Mouse (Mus musculus): Measurements from ENCODE around the gene Egfem1. TPM values are rescaled to one million over a fixed set of nuclear protein-coding genes. Genes with fewer than 3 reads are reported as not detected.

The Egfem1 gene
- polyA plus RNA-seq, 1 experiment from 2014 or later: 2.4 TPM

DNA sequence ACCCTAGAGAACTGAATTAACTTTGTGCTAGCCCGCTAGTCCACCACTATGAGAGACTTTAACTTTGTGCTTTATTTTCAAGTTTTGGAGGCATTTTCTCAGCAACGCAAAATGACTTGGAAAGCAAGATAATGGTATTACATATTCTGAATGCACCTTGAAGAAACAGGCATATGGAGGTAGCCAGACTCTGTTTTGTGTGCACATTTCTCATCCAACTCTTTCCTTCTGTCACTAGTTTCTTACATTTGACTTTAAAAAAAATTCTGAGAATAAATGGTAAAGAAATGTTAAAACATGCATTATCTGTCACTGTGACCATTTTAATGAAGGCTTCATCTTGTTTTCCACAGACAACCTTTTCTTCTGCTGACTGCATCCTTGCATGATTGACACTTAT lies 339.8 kb downstream of the Egfem1 start:
- no peaks in the 10 kb centered on the region for H3K9me3 ChIP-seq
- H3K27ac ChIP-seq: no peak overlapping the region
- WGBS: 94% methylated on average over 2 of the region's 2 CpGs
- H3K36me3 ChIP-seq: no peaks in the 10 kb centered on the region
- H3K4me3 ChIP-seq: no peak overlapping the region
- H3K27me3 ChIP-seq (ENCODE audit: insufficient read depth, poor library complexity, severe bottlenecking): no peaks in the 10 kb centered on the region
- no peak for DNase-seq (ENCODE audit: low spot score)
- H3K4me1 ChIP-seq (replicated peaks): peaks cover 10% of the 10 kb centered on the region; the same call in 1 of the 2 replicates

- Histone ChIP-seq H3K27ac (0 out of 2 replicates have a peak overlapping the region, but pooled peaks have one; percentile 29), H3K4me3 (0 out of 2 replicates have a peak overlapping the region, but pooled peaks have one; percentile 11), H3K4me1 (replicated peaks) (peaks cover 26% of the 10 kb centered on the region), H3K9me3 (no peaks in the 10 kb centered on the region), H3K36me3 (no peaks in the 10 kb centered on the region), H3K27me3 (ENCODE audit: insufficient read depth, poor library complexity, severe bottlenecking) (no peaks in the 10 kb centered on the region)
- DNase-seq (ENCODE audit: low spot score): peak; percentile 11
- WGBS: 46% methylated on average over 10 of the region's 10 CpGs
These were observed 350.6 kb downstream of the Egfem1 start for GRCm38 (mm10) chr3:29432109-29433091.

- Histone ChIP-seq H3K27ac (no peak overlapping the region), H3K36me3 (no peaks in the 10 kb centered on the region), H3K4me1 (replicated peaks) (no peaks in the 10 kb centered on the region), H3K4me3 (no peak overlapping the region), H3K27me3 (ENCODE audit: insufficient read depth, poor library complexity, severe bottlenecking) (no peaks in the 10 kb centered on the region), H3K9me3 (no peaks in the 10 kb centered on the region)
- no peak for DNase-seq (ENCODE audit: low spot score)
- WGBS: 88% methylated on average over 6 of the region's 6 CpGs
These were observed 361.2 kb downstream of the Egfem1 start for GRCm38 (mm10) chr3:29443024-29443423.

GRCm38 (mm10) chr3:29444661-29445060 lies 362.8 kb downstream of the Egfem1 start:
- WGBS: 83% methylated on average over 5 of the region's 5 CpGs
- DNase-seq (ENCODE audit: low spot score): no peak
- Histone ChIP-seq H3K36me3 (no peaks in the 10 kb centered on the region), H3K27me3 (ENCODE audit: insufficient read depth, poor library complexity, severe bottlenecking) (no peaks in the 10 kb centered on the region), H3K4me1 (replicated peaks) (0 out of 2 replicates have a peak, but pooled peaks cover 7% of the 10 kb centered on the region), H3K9me3 (no peaks in the 10 kb centered on the region), H3K4me3 (no peak overlapping the region), H3K27ac (no peak overlapping the region)

DNA sequence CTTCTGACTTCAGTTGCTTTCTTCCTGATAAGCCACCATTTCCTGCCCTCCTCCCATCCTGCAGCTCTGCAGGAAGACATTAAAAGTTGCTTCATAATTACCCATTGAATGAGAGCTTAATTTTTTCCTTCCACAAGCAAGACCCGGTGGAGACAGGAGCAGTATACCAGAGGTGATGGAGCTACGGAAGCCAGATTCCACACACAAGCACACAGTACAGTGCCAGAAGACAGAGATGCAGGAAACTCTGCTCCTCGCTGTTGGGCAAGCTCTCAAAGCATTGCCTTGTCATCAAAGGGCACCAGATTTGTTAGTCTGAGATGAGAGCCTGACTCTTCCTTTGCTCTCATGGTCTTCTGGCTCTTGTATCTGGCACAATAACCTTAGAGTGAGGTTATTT lies 364.3 kb downstream of the Egfem1 start:
- Histone ChIP-seq H3K4me1 (replicated peaks) (0 out of 2 replicates have a peak, but pooled peaks cover 7% of the 10 kb centered on the region), H3K27me3 (ENCODE audit: insufficient read depth, poor library complexity, severe bottlenecking) (no peaks in the 10 kb centered on the region), H3K4me3 (no peak overlapping the region), H3K27ac (no peak overlapping the region), H3K36me3 (no peaks in the 10 kb centered on the region), H3K9me3 (no peaks in the 10 kb centered on the region)
- 81% methylated on average over 3 of the region's 3 CpGs for WGBS
- DNase-seq (ENCODE audit: low spot score): no peak

DNA sequence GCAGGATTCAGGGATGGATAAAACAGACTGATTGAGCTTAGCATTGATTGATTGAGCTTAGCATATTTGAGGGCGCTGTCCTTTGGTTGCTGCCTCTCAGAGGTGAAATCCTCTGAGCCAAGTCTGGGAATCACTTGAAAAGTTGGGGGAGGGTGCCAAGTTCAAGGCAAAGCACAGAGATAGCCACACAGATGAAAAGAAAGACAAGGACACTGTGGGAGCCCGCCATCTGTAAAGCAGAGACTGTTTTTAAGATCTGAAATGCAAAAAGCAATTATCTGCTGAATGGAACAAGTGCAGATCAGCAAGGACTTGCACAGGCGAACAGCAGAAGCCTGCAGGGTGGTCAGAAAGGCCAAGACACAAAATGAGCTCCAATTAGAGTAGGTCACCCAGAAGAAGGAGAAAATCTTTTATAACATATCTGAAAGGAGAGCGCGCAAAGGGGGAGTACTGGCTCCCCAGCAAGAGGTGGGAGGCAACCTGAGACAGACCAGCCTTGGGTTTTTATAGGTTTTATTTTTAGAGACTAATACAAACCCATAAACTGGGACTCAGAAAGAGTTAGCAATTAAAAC lies 367.1 kb downstream of the Egfem1 start:
- no peaks in the 10 kb centered on the region for H3K9me3 ChIP-seq
- no peaks in the 10 kb centered on the region for H3K36me3 ChIP-seq
- no peak for DNase-seq (ENCODE audit: low spot score)
- no peaks in the 10 kb centered on the region for H3K27me3 ChIP-seq (ENCODE audit: insufficient read depth, poor library complexity, severe bottlenecking)
- 0 out of 2 replicates have a peak, but pooled peaks cover 7% of the 10 kb centered on the region for H3K4me1 ChIP-seq (replicated peaks)
- 64% methylated on average over 5 of the region's 5 CpGs for WGBS
- no peak overlapping the region for H3K27ac ChIP-seq
- no peak overlapping the region for H3K4me3 ChIP-seq

- no peak overlapping the region for H3K27ac ChIP-seq
- 85% methylated on average over 2 of the region's 2 CpGs for WGBS
- no peaks in the 10 kb centered on the region for H3K27me3 ChIP-seq (ENCODE audit: insufficient read depth, poor library complexity, severe bottlenecking)
- no peaks in the 10 kb centered on the region for H3K36me3 ChIP-seq
- no peaks in the 10 kb centered on the region for H3K4me1 ChIP-seq (replicated peaks)
- no peak for DNase-seq (ENCODE audit: low spot score)
- no peaks in the 10 kb centered on the region for H3K9me3 ChIP-seq
- no peak overlapping the region for H3K4me3 ChIP-seq
These were observed 416.4 kb downstream of the Egfem1 start for GRCm38 (mm10) chr3:29498211-29498610.

GRCm38 (mm10) chr3:29499188-29499587 lies 417.4 kb downstream of the Egfem1 start:
- no peaks in the 10 kb centered on the region for H3K36me3 ChIP-seq
- H3K27me3 ChIP-seq (ENCODE audit: insufficient read depth, poor library complexity, severe bottlenecking): no peaks in the 10 kb centered on the region
- no peak overlapping the region for H3K27ac ChIP-seq
- H3K4me1 ChIP-seq (replicated peaks): no peaks in the 10 kb centered on the region
- DNase-seq (ENCODE audit: low spot score): no peak
- 85% methylated on average over 6 of the region's 6 CpGs for WGBS
- no peak overlapping the region for H3K4me3 ChIP-seq
- no peaks in the 10 kb centered on the region for H3K9me3 ChIP-seq

DNA sequence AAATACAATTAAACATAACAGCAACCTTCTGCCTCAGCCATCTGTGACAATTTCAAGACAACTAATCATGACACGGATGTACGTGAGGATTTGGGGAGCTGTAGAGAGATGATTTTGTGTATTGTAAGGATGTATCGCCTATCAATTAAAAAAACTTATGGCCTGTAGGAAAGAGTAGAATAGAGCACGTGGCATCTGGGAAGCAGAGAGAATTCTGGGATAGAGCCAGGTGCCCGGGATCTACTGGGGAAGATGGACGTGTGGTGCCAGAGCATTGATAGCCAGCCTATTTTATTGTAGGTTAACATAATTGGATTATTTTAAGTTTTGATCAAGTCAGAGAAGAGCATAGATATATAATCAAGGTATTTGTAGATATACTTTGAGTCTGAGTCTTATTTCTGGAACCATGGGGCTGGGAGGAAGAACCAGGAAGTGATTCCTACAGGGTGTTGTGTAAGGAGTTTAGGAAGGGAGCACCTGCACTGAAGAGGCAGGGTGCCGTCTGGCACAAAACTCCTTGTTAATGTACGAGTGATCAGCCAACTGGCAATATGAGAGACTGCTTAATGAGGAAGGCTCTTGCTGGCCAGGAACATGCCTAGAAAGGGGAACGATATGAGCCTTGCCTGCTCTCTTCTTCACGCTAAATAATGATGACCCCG lies 443.6 kb downstream of the Egfem1 start:
- no peak for DNase-seq (ENCODE audit: low spot score)
- H3K36me3 ChIP-seq: no peaks in the 10 kb centered on the region
- 84% methylated on average over 11 of the region's 11 CpGs for WGBS
- no peaks in the 10 kb centered on the region for H3K9me3 ChIP-seq
- H3K4me1 ChIP-seq (replicated peaks): no peaks in the 10 kb centered on the region
- no peak overlapping the region for H3K27ac ChIP-seq
- no peak overlapping the region for H3K4me3 ChIP-seq
- no peaks in the 10 kb centered on the region for H3K27me3 ChIP-seq (ENCODE audit: insufficient read depth, poor library complexity, severe bottlenecking)

GRCm38 (mm10) chr3:29525963-29526301 lies 444.1 kb downstream of the Egfem1 start:
- no peak for DNase-seq (ENCODE audit: low spot score)
- H3K36me3 ChIP-seq: no peaks in the 10 kb centered on the region
- H3K27ac ChIP-seq: no peak overlapping the region
- WGBS: 91% methylated on average over 12 of the region's 12 CpGs
- H3K4me1 ChIP-seq (replicated peaks): no peaks in the 10 kb centered on the region
- H3K9me3 ChIP-seq: no peaks in the 10 kb centered on the region
- H3K4me3 ChIP-seq: no peak overlapping the region
- no peaks in the 10 kb centered on the region for H3K27me3 ChIP-seq (ENCODE audit: insufficient read depth, poor library complexity, severe bottlenecking)

DNA sequence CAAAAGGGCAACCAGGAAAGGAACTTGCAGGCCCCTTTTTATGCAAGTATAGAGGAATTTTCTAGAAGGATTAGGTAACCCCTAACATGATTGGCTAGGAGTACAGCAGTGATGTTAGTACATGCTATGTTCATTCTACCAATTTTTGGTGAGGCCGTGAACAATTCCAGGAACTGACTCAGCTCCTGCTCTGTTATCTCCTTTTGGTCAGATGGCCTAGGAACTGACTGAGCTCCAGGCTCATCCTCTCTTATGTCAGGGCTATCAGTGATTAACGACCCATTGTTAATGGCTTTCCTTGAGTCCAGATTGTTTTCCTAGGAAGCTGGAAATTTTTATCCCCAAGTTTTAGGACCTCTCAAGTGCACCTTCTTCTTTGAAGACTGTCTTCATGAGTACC lies 457.4 kb downstream of the Egfem1 start:
- 85% methylated on average over 2 of the region's 2 CpGs for WGBS
- DNase-seq (ENCODE audit: low spot score): no peak
- no peaks in the 10 kb centered on the region for H3K9me3 ChIP-seq
- H3K27me3 ChIP-seq (ENCODE audit: insufficient read depth, poor library complexity, severe bottlenecking): no peaks in the 10 kb centered on the region; the same call in 1 of the 2 replicates
- H3K36me3 ChIP-seq: no peaks in the 10 kb centered on the region
- H3K4me3 ChIP-seq: no peak overlapping the region
- peaks cover 16% of the 10 kb centered on the region for H3K4me1 ChIP-seq (replicated peaks)
- no peak overlapping the region for H3K27ac ChIP-seq

- H3K27ac ChIP-seq: no peak overlapping the region
These were observed 458.1 kb downstream of the Egfem1 start for GRCm38 (mm10) chr3:29539902-29540301.

More at GRCm38 (mm10) chr3:29539902-29540301, 458.1 kb downstream of the Egfem1 start:
- no peak overlapping the region for H3K4me3 ChIP-seq
- H3K4me1 ChIP-seq (replicated peaks): peaks cover 16% of the 10 kb centered on the region
- H3K27me3 ChIP-seq (ENCODE audit: insufficient read depth, poor library complexity, severe bottlenecking): no peaks in the 10 kb centered on the region; the same call in 1 of the 2 replicates
- H3K9me3 ChIP-seq: no peaks in the 10 kb centered on the region
- 67% methylated on average over 1 of the region's 1 CpGs for WGBS
- H3K36me3 ChIP-seq: no peaks in the 10 kb centered on the region
- no peak for DNase-seq (ENCODE audit: low spot score)

Data from hindbrain, embryonic 10.5 days (tissue).